Mouse (Mus musculus): ENCODE results near the gene Elane.

DNA sequence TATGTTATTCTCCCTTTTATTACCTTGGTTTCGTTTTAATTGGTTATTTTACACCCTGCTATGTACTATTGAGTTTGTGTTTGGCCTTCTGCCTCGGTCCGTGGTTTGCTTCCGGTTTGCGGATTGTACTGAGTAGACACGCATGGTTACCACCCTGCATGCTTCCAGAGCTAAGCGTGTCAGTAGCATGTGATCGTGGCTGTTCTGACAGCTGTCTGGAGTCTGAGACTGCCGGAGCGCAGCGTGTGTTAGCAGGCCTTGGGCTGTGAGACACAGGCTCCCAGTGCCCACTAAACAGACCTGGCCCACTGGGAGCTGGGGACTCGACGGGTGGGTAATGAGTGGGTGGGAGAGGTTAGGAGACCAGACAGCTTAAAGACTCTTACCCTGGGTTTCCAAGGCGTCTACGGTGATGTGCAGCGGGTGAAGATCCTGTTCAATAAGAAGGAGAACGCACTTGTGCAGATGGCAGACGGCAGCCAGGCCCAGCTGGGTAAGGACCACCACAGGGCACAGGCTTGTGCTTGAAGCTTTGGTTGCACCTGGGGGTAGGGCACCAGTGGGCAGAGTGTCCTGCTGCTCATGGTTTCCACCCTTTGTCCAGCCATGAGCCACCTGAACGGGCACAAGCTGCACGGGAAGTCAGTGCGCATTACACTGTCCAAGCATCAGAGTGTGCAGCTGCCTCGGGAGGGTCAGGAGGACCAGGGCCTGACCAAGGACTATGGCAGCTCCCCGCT lies 23.8 kb upstream of the Elane start:
- no peak for TF ChIP-seq CTCF (IDR thresholded peaks at IDR 0.05; ENCODE audit: insufficient read depth, low read depth, low read length)
- TF ChIP-seq POLR2A (IDR thresholded peaks at IDR 0.05; ENCODE audit: insufficient read depth, low read depth, low read length) = no peak
